Mouse (Mus musculus): ENCODE results near the gene Nr1d2. TPM values are rescaled to one million over a fixed set of nuclear protein-coding genes. Genes with fewer than 3 reads are reported as not detected.
"Not testable (repeated sequence)": the region's sequence is repeated elsewhere in the genome, so short reads cannot be mapped to it uniquely, and the experiment has no call there.

The Nr1d2 gene
- 5.5 and 6.0 TPM in 2 replicates for polyA plus RNA-seq (2015; fragmentation: Nextera tagmentation; extraction: Ambion mirVana)

- peak within 1 kb of the TSS; percentile 69 for H3K9ac ChIP-seq
- WGBS: under 1% methylated on average over 57 of the region's 66 CpGs
- H3K4me2 ChIP-seq: peak within 1 kb of the TSS; percentile 68
- peak; percentile 93 for ATAC-seq (ENCODE audit: low FRiP score, low read depth)
- no peaks in the 10 kb centered on the region for H3K36me3 ChIP-seq
- peak within 1 kb of the TSS; percentile 81 for H3K4me3 ChIP-seq
- H3K27ac ChIP-seq (replicated peaks): peak within 1 kb of the TSS; percentile 82
- H3K9me3 ChIP-seq: no peaks in the 10 kb centered on the region
- no peaks in the 10 kb centered on the region for H3K27me3 ChIP-seq
- peaks cover 4% of the 10 kb centered on the region; the same call in 1 of the 2 replicates for H3K4me1 ChIP-seq (replicated peaks)
Observed at GRCm38 (mm10) chr14:18238750-18239731, at the start of gene Nr1d2. Gene Nr1d2, minus strand, starts transcription at chr14:18239127.

GRCm38 (mm10) chr14:18287391-18287790 is 48.5 kb upstream of the Nr1d2 start:
- no peak overlapping the region for H3K9ac ChIP-seq
- no peak overlapping the region for H3K4me3 ChIP-seq
- WGBS: 78% methylated on average over 2 of the region's 2 CpGs
- H3K27ac ChIP-seq (replicated peaks): no peak overlapping the region
- H3K36me3 ChIP-seq: peaks cover 6% of the 10 kb centered on the region
- no peaks in the 10 kb centered on the region for H3K9me3 ChIP-seq
- no peak overlapping the region for H3K4me2 ChIP-seq
- H3K4me1 ChIP-seq (replicated peaks): no peaks in the 10 kb centered on the region
- no peak for ATAC-seq (ENCODE audit: low FRiP score, low read depth)
- no peaks in the 10 kb centered on the region for H3K27me3 ChIP-seq

GRCm38 (mm10) chr14:18286441-18286840 is 47.5 kb upstream of the Nr1d2 start:
- Histone ChIP-seq H3K27ac (replicated peaks) (no peak overlapping the region), H3K36me3 (peaks cover 9% of the 10 kb centered on the region), H3K4me1 (replicated peaks) (no peaks in the 10 kb centered on the region), H3K27me3 (no peaks in the 10 kb centered on the region), H3K4me3 (no peak overlapping the region), H3K9ac (no peak overlapping the region), H3K4me2 (no peak overlapping the region), H3K9me3 (no peaks in the 10 kb centered on the region)
- no peak for ATAC-seq (ENCODE audit: low FRiP score, low read depth)
- WGBS: 93% methylated on average over 2 of the region's 2 CpGs

- Histone ChIP-seq H3K4me2 (no peak overlapping the region), H3K4me3 (no peak overlapping the region), H3K27me3 (no peaks in the 10 kb centered on the region), H3K4me1 (replicated peaks) (no peaks in the 10 kb centered on the region), H3K36me3 (peaks cover 9% of the 10 kb centered on the region), H3K27ac (replicated peaks) (no peak overlapping the region), H3K9ac (no peak overlapping the region), H3K9me3 (no peaks in the 10 kb centered on the region)
- ATAC-seq (ENCODE audit: low FRiP score, low read depth): no peak
- WGBS: 93% methylated on average over 3 of the region's 3 CpGs
Observed at GRCm38 (mm10) chr14:18285476-18285875, 46.5 kb upstream of the Nr1d2 start.

- Histone ChIP-seq H3K4me3 (no peak overlapping the region), H3K27ac (replicated peaks) (no peak overlapping the region), H3K36me3 (peaks cover 14% of the 10 kb centered on the region), H3K4me2 (no peak overlapping the region), H3K9ac (no peak overlapping the region), H3K9me3 (no peaks in the 10 kb centered on the region), H3K4me1 (replicated peaks) (no peaks in the 10 kb centered on the region), H3K27me3 (no peaks in the 10 kb centered on the region)
- ATAC-seq (ENCODE audit: low FRiP score, low read depth): no peak
- WGBS: 82% methylated on average over 2 of the region's 2 CpGs
Observed at GRCm38 (mm10) chr14:18284581-18284980, 45.7 kb upstream of the Nr1d2 start.

GRCm38 (mm10) chr14:18280375-18280774 is 41.4 kb upstream of the Nr1d2 start:
- Histone ChIP-seq H3K4me1 (replicated peaks) (no peaks in the 10 kb centered on the region), H3K27ac (replicated peaks) (no peak overlapping the region), H3K9ac (no peak overlapping the region), H3K36me3 (peaks cover 39% of the 10 kb centered on the region), H3K4me2 (no peak overlapping the region), H3K4me3 (no peak overlapping the region), H3K27me3 (no peaks in the 10 kb centered on the region), H3K9me3 (no peaks in the 10 kb centered on the region)
- 74% methylated on average over 5 of the region's 5 CpGs for WGBS
- no peak for ATAC-seq (ENCODE audit: low FRiP score, low read depth)

GRCm38 (mm10) chr14:18274526-18274925 is 35.6 kb upstream of the Nr1d2 start:
- no peak overlapping the region for H3K27ac ChIP-seq (replicated peaks)
- H3K4me3 ChIP-seq: no peak overlapping the region
- WGBS: 88% methylated on average over 1 of the region's 1 CpGs
- H3K9me3 ChIP-seq: no peaks in the 10 kb centered on the region
- peaks cover 25% of the 10 kb centered on the region for H3K36me3 ChIP-seq
- no peaks in the 10 kb centered on the region for H3K27me3 ChIP-seq
- ATAC-seq (ENCODE audit: low FRiP score, low read depth): no peak
- H3K4me2 ChIP-seq: no peak overlapping the region
- no peak overlapping the region for H3K9ac ChIP-seq
- peaks cover 12% of the 10 kb centered on the region for H3K4me1 ChIP-seq (replicated peaks)

- WGBS: 7% methylated on average over 7 of the region's 7 CpGs
- Histone ChIP-seq H3K4me1 (replicated peaks) (peaks cover 25% of the 10 kb centered on the region), H3K27ac (replicated peaks) (peak overlapping the region; percentile 88)
Observed at GRCm38 (mm10) chr14:18271666-18272065, 32.7 kb upstream of the Nr1d2 start.

GRCm38 (mm10) chr14:18270529-18271441 is 31.9 kb upstream of the Nr1d2 start, which contains the start of the genes Nkiras1 and Rpl15:
Gene Nkiras1, plus strand, starts transcription at chr14:18271136.
Gene Rpl15, minus strand, starts transcription at chr14:18271391.
- H3K4me2 ChIP-seq: peak within 1 kb of the TSS; percentile 65
- under 1% methylated on average over 76 of the region's 78 CpGs for WGBS
- peak within 1 kb of the TSS; percentile 88 for H3K27ac ChIP-seq (replicated peaks)
- H3K4me1 ChIP-seq (replicated peaks): peaks cover 25% of the 10 kb centered on the region
- peak; percentile 100 for ATAC-seq (ENCODE audit: low FRiP score, low read depth)
- H3K36me3 ChIP-seq: peaks cover 23% of the 10 kb centered on the region
- H3K9me3 ChIP-seq: no peaks in the 10 kb centered on the region
- peak within 1 kb of the TSS; percentile 93 for H3K4me3 ChIP-seq
- H3K9ac ChIP-seq: peak within 1 kb of the TSS; percentile 99
- no peaks in the 10 kb centered on the region for H3K27me3 ChIP-seq

More at GRCm38 (mm10) chr14:18271666-18272065, 32.7 kb upstream of the Nr1d2 start:
- peak overlapping the region; percentile 62 for H3K4me2 ChIP-seq
- no peaks in the 10 kb centered on the region for H3K27me3 ChIP-seq
- peaks cover 20% of the 10 kb centered on the region for H3K36me3 ChIP-seq
- H3K9me3 ChIP-seq: no peaks in the 10 kb centered on the region
- ATAC-seq (ENCODE audit: low FRiP score, low read depth): 0 out of 2 replicates have a peak, but pooled peaks have one; percentile 1
- H3K9ac ChIP-seq: peak overlapping the region; percentile 73
- H3K4me3 ChIP-seq: peak overlapping the region; percentile 93

GRCm38 (mm10) chr14:18269947-18270528 is 31.1 kb upstream of the Nr1d2 start:
- ATAC-seq (ENCODE audit: low FRiP score, low read depth): peak; percentile 1; the same call in 1 of the 2 replicates
- peak overlapping the region; percentile 99 for H3K9ac ChIP-seq
- H3K27ac ChIP-seq (replicated peaks): peak overlapping the region; percentile 88
- H3K4me3 ChIP-seq: peak overlapping the region; percentile 93
- H3K9me3 ChIP-seq, H3K27me3 ChIP-seq: not testable (repeated sequence)
- peaks cover 23% of the 10 kb centered on the region for H3K36me3 ChIP-seq
- H3K4me2 ChIP-seq: peak overlapping the region; percentile 65
- peaks cover 25% of the 10 kb centered on the region for H3K4me1 ChIP-seq (replicated peaks)
- under 1% methylated on average over 24 of the region's 24 CpGs for WGBS

GRCm38 (mm10) chr14:18263427-18263826 is 24.5 kb upstream of the Nr1d2 start:
- 43% methylated on average over 4 of the region's 4 CpGs for WGBS
- Histone ChIP-seq H3K4me2 (no peak overlapping the region), H3K27ac (replicated peaks) (no peak overlapping the region; the same call in 1 of the 2 replicates), H3K36me3 (peaks cover 37% of the 10 kb centered on the region), H3K4me1 (replicated peaks) (peaks cover 12% of the 10 kb centered on the region), H3K9ac (no peak overlapping the region), H3K27me3 (no peaks in the 10 kb centered on the region), H3K4me3 (no peak overlapping the region), H3K9me3 (no peaks in the 10 kb centered on the region)
- ATAC-seq (ENCODE audit: low FRiP score, low read depth): 0 out of 2 replicates have a peak, but pooled peaks have one; percentile 46
